Mouse (Mus musculus): ENCODE measurements around the gene Strn3.

Gene Strn3

GRCm38 (mm10) chr12:51691845-51692632 lies at the start of gene Strn3:
Gene Strn3 (minus strand): TSS chr12:51691897.
- in situ Hi-C loops (cut with MboI): no loop called here

DNA sequence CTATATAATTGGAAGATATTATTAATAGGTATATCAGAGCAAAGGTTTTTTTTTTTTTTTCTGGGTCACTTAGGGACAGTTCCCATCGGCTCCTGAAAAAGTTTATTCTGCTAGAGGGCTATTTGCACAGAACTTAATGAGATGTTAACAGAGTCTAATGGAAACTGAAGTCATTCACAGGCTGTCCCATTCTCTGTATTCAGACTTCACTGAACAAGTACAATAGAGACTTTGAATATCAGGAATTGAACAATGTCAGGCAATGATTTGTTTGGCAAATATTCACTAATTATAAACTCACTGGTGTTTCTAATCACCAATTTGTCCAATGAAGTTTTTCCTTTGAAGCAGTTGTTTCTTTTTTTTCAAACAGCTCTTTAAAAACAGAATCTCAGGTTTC lies 45.1 kb upstream of the Strn3 start:
- in situ Hi-C loops (cut with MboI): no loop called here

GRCm38 (mm10) chr12:51736381-51736780 lies 44.7 kb upstream of the Strn3 start:
- in situ Hi-C loops (cut with MboI): no loop called here

DNA sequence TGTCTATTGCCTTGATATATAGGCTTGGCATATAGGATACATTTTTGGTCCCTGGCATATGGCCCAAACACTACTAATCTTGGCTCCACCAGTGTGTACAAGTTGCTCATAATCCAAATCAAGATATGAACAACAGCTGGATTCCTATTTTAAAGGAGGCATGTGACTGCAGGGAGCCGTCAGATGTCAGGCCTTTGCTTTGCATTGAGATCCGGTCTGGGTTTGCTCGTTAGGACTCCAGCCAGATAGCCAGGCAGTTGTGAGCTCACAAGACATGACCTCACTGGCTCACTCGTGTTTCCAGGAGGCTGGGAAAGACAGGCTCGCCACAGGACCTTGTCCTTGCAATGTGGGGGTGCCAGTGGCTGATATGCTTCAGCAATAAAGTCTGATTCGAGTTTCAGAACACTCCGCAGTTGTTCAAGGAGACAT lies 44.2 kb upstream of the Strn3 start:
- in situ Hi-C loops (cut with MboI): no loop called here

DNA sequence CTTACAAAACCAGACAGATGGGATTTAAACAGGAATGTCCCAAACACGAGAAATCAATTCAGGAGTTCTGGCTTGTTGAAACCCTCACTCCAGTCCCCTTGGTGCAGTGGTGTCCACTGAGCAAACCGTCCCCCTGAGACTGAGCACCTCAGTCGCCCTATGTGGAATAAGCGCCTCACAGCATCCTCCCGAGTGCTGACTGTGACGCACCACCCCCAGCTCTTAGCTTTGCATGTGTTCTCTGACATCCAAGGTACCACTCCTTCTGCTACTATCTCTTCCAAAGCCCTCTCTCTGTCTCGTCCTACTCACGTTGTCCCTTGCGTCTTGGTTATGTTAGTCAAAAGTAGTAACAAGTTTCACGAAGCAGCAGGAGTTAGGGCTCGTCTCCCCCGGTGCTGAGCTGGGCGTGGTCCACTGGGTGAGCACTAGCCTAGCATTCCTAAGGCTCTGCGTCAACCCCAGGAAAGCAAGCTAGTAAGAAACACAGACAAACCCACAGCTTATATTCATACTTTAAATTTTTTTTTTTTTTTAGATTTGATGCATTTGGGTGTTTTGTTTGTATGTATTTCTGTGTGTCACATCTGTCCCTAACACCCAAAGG lies 43.0 kb upstream of the Strn3 start:
- in situ Hi-C loops (cut with MboI): no loop called here

GRCm38 (mm10) chr12:51729827-51730226 lies 38.1 kb upstream of the Strn3 start:
- in situ Hi-C loops (cut with MboI): no loop called here

DNA sequence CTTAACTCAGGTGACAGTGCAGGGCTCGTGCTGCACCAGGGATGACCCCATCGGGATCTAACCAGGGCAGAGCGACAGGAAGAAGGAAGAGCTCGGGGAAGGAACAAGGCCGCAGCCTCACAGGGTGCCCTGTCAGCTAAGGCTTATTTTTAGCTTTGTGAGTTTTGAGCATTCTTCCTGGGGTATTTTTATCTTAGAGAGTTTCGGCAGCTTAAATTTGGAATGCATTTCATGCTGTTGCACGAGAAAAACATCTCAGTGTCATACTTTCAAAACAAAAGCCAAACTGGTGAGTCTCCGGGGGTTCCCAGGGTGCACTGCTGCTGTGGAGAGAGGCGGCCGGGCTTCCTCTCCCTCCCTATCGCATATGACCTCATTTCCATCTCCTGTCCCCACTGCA lies 37.4 kb upstream of the Strn3 start:
- in situ Hi-C loops (cut with MboI): no loop called here

GRCm38 (mm10) chr12:51721836-51722235 lies 30.1 kb upstream of the Strn3 start:
- in situ Hi-C loops (cut with MboI): no loop called here

DNA sequence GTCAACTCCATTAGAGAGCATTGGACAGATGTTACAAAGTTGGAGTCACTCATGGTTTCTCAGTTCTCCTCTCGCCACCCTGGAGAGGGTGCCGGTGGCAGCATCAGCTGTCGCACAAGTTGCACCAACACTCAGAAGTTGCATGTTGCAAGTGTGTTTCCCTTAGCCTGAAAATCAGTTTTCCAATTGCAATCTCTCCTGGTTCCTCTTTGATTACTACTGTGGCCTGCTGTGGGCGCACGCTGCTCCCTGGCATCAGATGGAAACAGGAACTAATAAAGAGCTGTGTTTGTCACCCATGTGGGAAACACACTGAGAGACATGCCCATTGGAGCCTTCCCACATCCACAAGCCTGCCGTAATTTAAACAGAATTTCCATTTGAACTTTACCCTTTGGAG lies 26.9 kb upstream of the Strn3 start:
- in situ Hi-C loops (cut with MboI): no loop called here

DNA sequence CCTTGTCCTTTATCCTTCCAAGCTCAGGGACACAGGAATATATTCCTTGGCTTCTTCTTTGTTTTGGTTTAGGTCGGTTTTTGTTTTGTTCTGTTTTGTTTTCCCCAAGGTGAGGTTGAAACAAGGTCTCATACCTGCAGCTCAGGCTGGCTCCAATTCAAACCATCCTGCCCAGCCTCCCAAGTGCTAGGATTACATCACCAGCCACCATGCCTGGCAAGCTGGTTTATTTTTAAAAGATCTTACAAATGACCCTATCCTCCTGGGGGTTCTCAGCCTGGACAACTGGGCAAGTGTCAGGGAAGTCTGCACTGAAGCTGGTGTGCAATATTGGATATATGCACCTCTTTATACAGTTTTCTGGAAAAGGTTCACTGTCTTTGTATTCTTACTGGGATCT lies 21.0 kb upstream of the Strn3 start:
- in situ Hi-C loops (cut with MboI): no loop called here

- in situ Hi-C loops (cut with MboI): no loop called here
Measured at GRCm38 (mm10) chr12:51710154-51710553, 18.5 kb upstream of the Strn3 start.

DNA sequence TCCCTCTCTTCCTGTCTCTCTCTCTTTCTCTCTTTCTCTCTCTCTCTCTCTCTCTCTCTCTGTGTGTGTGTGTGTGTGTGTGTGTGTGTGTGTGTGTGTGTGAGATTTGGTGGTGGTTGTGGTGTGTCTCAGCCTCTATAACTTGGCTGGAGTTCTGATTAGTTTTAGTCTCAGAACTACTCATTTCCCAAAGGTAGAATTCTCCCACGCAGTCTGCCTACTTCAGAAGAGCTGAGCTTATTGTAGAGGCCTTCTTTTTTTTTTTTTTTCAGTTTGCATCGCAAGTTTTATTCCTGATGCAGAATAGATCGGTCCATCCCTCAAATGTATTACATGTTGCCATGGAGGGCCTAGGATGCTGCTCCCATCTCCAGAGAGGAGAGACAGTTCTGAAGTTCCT lies 18.0 kb upstream of the Strn3 start:
- in situ Hi-C loops (cut with MboI): no loop called here

- in situ Hi-C loops (cut with MboI): no loop called here
Measured at GRCm38 (mm10) chr12:51708941-51709686, 17.4 kb upstream of the Strn3 start.

DNA sequence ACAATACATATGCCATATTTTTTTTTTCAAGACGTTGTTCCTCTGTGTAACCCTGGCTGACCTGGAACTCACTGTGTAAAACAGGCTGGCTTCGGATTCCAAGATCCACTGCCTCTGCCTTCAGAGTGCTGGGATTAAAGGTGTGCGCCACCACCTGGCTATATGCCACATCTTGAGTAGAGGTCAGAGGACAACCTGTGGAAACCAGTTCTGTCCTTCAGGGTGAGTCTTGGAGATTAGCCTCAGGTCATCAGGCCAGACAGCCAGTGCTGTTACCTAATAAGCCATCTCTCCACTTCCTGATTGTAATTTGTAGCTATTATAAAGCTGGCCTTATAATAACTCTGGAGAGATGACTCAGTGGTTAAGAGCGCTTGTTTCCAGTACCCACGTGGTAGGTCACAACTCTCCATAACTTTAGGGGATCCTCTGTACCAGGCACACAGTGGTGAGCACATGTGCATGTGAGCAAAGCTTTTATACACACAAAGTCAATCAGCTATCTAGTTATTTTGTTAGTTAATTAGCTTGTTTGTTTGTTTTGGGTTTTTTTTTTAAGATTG lies 15.1 kb upstream of the Strn3 start:
- in situ Hi-C loops (cut with MboI): no loop called here

GRCm38 (mm10) chr12:51705778-51706177 lies 14.1 kb upstream of the Strn3 start:
- in situ Hi-C loops (cut with MboI): no loop called here

GRCm38 (mm10) chr12:51704572-51704971 lies 12.9 kb upstream of the Strn3 start:
- in situ Hi-C loops (cut with MboI): no loop called here

- in situ Hi-C loops (cut with MboI): no loop called here
Measured at GRCm38 (mm10) chr12:51703859-51704258, 12.2 kb upstream of the Strn3 start.

DNA sequence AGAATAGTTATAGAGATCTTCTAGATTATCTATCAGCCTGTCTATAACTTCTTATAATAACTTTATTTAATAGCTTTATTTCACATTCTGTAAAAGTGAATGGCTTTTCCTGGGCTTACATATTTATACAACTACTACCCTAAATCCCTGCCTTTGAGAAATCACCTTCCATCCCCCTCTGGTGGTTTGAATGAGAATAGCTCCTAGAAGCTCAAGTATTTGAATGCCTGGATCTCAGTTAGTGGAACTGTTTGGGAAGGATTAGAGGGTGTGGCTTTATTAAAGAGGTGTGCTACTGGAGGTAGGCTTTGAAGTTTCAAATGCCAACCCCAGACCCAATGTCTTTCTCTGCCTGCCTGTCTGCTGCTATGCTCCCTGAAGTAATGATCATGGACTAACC lies 10.0 kb upstream of the Strn3 start:
- in situ Hi-C loops (cut with MboI): no loop called here

DNA sequence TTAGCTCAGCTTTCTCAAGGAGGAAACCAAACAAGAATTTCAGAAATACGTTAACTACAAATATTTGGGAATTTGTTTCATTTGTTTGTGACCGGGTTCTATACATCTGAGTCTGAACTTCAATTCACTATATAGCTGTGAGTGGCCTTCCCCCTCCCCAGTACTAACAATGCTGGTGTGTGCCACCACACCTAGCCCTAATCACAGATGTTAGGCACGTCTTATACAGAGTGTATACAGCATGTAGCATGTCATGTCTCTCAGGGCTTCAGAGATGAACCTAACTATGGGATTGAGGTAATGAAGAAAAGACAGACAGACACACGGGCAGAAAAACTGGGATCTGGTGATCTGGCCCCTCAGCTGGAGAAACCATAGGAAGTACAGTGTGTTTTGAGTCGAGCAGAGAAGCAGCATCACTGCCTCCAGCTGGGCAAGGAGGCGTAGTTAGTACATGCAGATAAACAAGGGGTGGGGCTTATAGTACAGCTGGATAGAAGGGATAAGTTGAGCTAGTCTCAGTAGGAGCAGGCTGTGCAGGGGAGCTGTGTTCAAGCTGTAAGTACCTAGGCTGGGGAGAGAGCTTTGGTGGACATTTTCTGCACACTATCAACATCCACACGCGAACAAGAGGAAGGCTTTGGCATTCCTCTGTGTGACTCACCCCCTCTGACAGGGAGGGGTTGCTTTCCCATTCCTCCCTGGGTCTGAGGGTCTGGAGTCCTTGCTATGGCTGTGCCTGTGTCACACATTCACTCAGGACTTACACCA lies 8.1 kb upstream of the Strn3 start:
- in situ Hi-C loops (cut with MboI): no loop called here

DNA sequence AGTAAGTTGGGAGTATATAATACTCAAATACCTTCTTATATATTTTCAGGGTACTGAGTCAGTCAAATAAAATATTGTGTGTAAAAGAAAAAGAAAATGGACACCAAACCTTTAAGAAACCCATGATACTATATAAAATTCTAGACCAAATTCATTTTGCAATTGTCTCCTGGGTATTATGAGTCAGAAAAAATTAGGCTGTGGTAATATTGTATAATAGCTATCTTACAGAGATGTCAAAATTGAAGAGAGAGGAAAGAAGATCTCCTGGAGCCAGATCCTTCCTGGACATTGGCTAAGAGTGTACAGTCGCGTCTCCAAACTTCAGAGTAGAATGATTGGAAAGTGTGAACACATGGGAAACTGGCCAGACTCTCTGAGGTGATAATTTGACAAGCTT lies 4.5 kb upstream of the Strn3 start:
- in situ Hi-C loops (cut with MboI): no loop called here

- in situ Hi-C loops (cut with MboI): no loop called here
Measured at GRCm38 (mm10) chr12:51694966-51695365, 3.3 kb upstream of the Strn3 start.

- in situ Hi-C loops (cut with MboI): no loop called here
Measured at GRCm38 (mm10) chr12:51694096-51694495, 2.4 kb upstream of the Strn3 start.

Data from mature B cell (primary cell).